Mouse (Mus musculus) bone marrow macrophage, adult 2 months (primary cell): ENCODE measurements around the gene Slc16a11.

ENCODE experiments used
- CTCF ChIP-seq: IDR thresholded peaks from 2 replicates; pipeline ENCODE4 v1.5.1; 2012; ENCODE audit warnings: low read depth, mild to moderate bottlenecking, low read length, moderate library complexity
- POLR2A ChIP-seq: IDR thresholded peaks from 2 replicates; pipeline ENCODE4 v1.6.1; 2012; ENCODE audit warnings: mild to moderate bottlenecking, low read depth, low read length, borderline replicate concordance

DNA sequence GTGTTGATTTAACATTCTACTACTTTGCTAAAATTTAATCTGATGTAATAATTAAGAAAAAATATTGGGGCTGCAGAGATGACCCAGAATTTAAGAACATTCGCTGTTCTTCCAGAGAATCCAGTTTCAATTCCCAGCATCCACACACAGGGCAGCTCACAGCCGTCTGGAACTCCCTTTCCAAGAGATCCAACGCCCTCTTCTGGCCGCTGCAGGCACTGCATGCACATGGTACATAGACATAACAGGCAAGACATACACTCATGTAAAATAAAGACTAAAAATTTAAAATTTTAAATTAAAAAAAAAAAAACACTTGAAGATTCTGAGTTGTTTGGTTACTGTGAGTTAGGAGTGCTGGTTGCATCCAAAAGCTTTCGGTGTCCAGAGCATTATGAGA lies 40.3 kb upstream of the Slc16a11 start:
- no peak for TF ChIP-seq POLR2A
- peak; percentile 19; the same call in 1 of the 2 replicates for TF ChIP-seq CTCF
